ENCODE assay signal across 10 mouse cellular contexts in the genomic region with DNA sequence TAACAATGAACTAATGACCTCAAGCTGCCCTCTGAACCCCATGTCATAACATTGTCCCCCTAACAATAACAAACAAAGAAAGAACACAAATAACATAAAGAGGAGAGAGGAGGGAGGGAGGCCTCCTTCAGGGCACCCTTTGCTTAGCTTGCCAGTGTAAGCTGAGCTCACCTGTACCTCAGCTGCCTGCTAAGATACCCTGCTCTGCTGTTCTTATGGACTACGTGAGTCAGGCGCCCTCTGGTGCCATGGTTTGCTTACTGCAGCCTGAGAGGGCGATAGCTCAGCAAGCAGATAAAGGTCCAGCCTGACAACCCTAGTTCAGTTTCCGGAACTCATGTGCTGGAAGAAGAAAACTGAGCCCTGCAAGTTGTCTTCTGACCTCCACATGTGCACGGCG.
DNase-seq lines count a peak whose midpoint lies in the region; TF ChIP-seq lines count a peak whose summit lies in the region.
"Had no signal": no experiment of that assay in that cellular context is flagged by ENCODE, and none has a peak within 500 bp of the region (broad histone marks: within the 10 kb centered on the region; RNA-seq: fewer than 3 reads in every experiment).

No protein-coding gene starts in this region.

- H3K27ac ChIP-seq in layer of hippocampus, adult 2 months, result peak overlapping the region; percentile 80; the same call in 1 of the 2 replicates
- H3K27ac ChIP-seq: limb, embryonic 15.5 days had no signal

- TF ChIP-seq CTCF in layer of hippocampus, adult 2 months (conservative IDR thresholded peaks at IDR 0.05), result peak; percentile 79

- peak; percentile 63 for DNase-seq in adrenal gland, postnatal 10 days
- no peak for DNase-seq in adrenal gland, adult 8-10 months
- peak in 1 of 2 experiments; percentile 49 for DNase-seq in layer of hippocampus, adult 2 months (ENCODE audit: low spot score in 2 of 2)
- DNase-seq in layer of hippocampus, adult 9-11 months, result no peak
- DNase-seq in NIH3T3 (ENCODE audit: low read depth), result peak; percentile 51
- DNase-seq in kidney, postnatal 4 days, result peak; percentile 73 to 75
- peak; percentile 69 for DNase-seq in testis, postnatal 10 days (ENCODE audit: low spot score)
- no peak for DNase-seq in right cerebral cortex, adult 2 months (ENCODE audit: low spot score in 2 of 2)

- H3K4me3 ChIP-seq in layer of hippocampus, adult 2 months, result no peak overlapping the region
- H3K4me3 ChIP-seq: limb, embryonic 15.5 days; stomach, embryonic 15.5 days had no signal

Comparison
In these comparisons a context has a peak if more than half of its experiments do, and no peak if none do; other contexts are left out.
1. DNase-seq: peak in adrenal gland, postnatal 10 days (single experiment), NIH3T3 (single experiment), kidney, postnatal 4 days (2 of 2) and testis, postnatal 10 days (single experiment); none in adrenal gland, adult 8-10 months (single experiment), layer of hippocampus, adult 9-11 months (single experiment) and right cerebral cortex, adult 2 months (0 of 2).